Mouse (Mus musculus) small intestine, adult 2 months (tissue): ENCODE data around the gene Mfsd6. TPM values are rescaled to one million over a fixed set of nuclear protein-coding genes. Genes with fewer than 3 reads are reported as not detected.

Source experiments
- H3K27ac ChIP-seq: fragments of 200-500 bp; 2 replicates; pipeline ENCODE4 v1.5.1; 2012; ENCODE audit warnings: low read depth, low read length, control low read depth, inconsistent platforms; ENCODE audit not compliant: insufficient read depth
- H3K27me3 ChIP-seq: fragments of 200-500 bp; 2 replicates; pipeline ENCODE4 v1.6.1; 2012; ENCODE audit warnings: mild to moderate bottlenecking, moderate library complexity, low read length, inconsistent platforms; ENCODE audit not compliant: control insufficient read depth, insufficient read depth
- H3K36me3 ChIP-seq: fragments of 200-500 bp; 2 replicates; pipeline ENCODE4 v1.6.1; 2012; ENCODE audit warnings: mild to moderate bottlenecking, low read length, control low read depth, inconsistent platforms; ENCODE audit not compliant: control insufficient read depth, insufficient read depth
- H3K4me1 ChIP-seq: fragments of 200-500 bp; 2 replicates; pipeline ENCODE4 v1.6.1; 2012; ENCODE audit warnings: low read length, inconsistent platforms, mixed read lengths; ENCODE audit not compliant: control insufficient read depth, insufficient read depth, insufficient read length
- H3K4me3 ChIP-seq: fragments of 200-500 bp; 2 replicates; pipeline ENCODE4 v1.5.1; 2012; ENCODE audit warnings: low read depth, mild to moderate bottlenecking, control low read depth, inconsistent platforms, low read length, moderate library complexity
- CTCF ChIP-seq: fragments of 200-500 bp; IDR thresholded peaks from 2 replicates; pipeline ENCODE4 v1.5.1; 2012; ENCODE audit warnings: low read depth, mild to moderate bottlenecking, control low read depth, inconsistent platforms, low read length, moderate library complexity, mixed read lengths; ENCODE audit not compliant: insufficient replicate concordance, insufficient read length; ENCODE audit errors: extremely low read depth
- POLR2A ChIP-seq: fragments of 200-500 bp; IDR thresholded peaks from 2 replicates; pipeline ENCODE4 v1.6.1; 2012; ENCODE audit warnings: low read depth, mild to moderate bottlenecking, control low read depth, inconsistent platforms, low read length, moderate library complexity
- WGBS: fragments of 180-500 bp; shearing (Covaris S2); methylation state at CpG from one replicate; pipeline ENCODE4 v1.1.7; 2018; 5-methylcytosine and 5-hydroxymethylcytosine counted together
- polyA plus RNA-seq: library from polyadenylated mRNA; depleted of rRNA; stranded (reverse); fragments of >200 nt; gene quantifications from 2 replicates; pipeline ENCODE4 v1.2.3, GENCODE M21; 2012

Mfsd6 gene
- polyA plus RNA-seq, 1 experiment: 18.6 TPM

- 92% methylated on average over 7 of the region's 7 CpGs for WGBS
- H3K36me3 ChIP-seq: peaks cover 29% of the 10 kb centered on the region
- H3K4me3 ChIP-seq: no peak overlapping the region
- no peaks in the 10 kb centered on the region for H3K4me1 ChIP-seq
- H3K27ac ChIP-seq: no peak overlapping the region
- no peak for TF ChIP-seq POLR2A
- no peak for TF ChIP-seq CTCF
- H3K27me3 ChIP-seq: no peaks in the 10 kb centered on the region
Observed at GRCm38 (mm10) chr1:52658160-52658559, 69.1 kb downstream of the Mfsd6 start.

DNA sequence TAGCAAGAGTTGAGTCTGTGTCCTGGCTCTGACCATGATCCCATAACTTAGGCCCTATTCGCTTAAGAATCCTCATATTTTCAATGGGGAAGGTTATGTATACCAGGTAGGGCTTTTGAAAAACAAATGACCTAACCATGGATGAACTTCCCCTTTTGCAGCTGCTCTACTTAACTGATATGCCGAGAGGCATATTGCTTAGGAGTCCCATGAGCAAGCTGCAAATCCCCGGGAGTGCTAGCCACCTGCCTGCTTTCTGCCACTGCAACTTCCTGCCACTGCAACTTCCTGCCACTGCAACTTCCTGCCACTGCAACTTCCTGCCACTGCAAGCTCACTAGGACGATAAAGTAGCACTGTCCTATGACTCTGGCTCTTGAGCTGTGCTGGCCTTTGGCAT, 72.1 kb downstream of the Mfsd6 start:
- TF ChIP-seq CTCF (no peak), POLR2A (no peak)
- no peak overlapping the region for H3K4me3 ChIP-seq
- no peak overlapping the region for H3K27ac ChIP-seq
- H3K36me3 ChIP-seq: peaks cover 20% of the 10 kb centered on the region
- no peaks in the 10 kb centered on the region for H3K4me1 ChIP-seq
- no peaks in the 10 kb centered on the region for H3K27me3 ChIP-seq
- WGBS: 71% methylated on average over 4 of the region's 4 CpGs

DNA sequence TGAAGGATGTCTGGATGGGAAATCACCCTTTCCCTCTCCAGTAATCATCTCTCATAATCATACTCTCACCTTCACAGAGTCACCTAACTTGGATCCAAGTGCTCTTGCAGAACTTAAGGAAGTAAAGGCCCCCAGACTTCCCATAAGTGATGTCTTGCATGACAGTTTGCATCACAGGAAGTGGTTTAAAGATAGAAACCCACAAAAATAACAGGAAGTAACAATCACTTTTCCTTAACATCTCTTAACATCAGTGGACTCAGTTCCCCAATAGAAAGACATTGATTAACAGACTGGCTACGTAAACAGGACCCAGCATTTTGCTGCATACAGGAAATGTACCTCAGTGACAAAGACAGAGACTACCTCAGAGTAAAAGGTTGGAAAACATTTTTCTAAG, 73.9 kb downstream of the Mfsd6 start:
- 93% methylated on average over 1 of the region's 1 CpGs for WGBS
- Histone ChIP-seq H3K4me3 (no peak overlapping the region), H3K27ac (no peak overlapping the region), H3K4me1 (no peaks in the 10 kb centered on the region), H3K27me3 (no peaks in the 10 kb centered on the region), H3K36me3 (peaks cover 16% of the 10 kb centered on the region)
- TF ChIP-seq POLR2A: no peak
- TF ChIP-seq CTCF: no peak

GRCm38 (mm10) chr1:52652601-52653253, 74.5 kb downstream of the Mfsd6 start:
- Histone ChIP-seq H3K27ac (no peak overlapping the region), H3K36me3 (peaks cover 10% of the 10 kb centered on the region), H3K27me3 (no peaks in the 10 kb centered on the region), H3K4me1 (no peaks in the 10 kb centered on the region), H3K4me3 (no peak overlapping the region)
- WGBS: 73% methylated on average over 3 of the region's 3 CpGs
- no peak for TF ChIP-seq POLR2A
- TF ChIP-seq CTCF: no peak

DNA sequence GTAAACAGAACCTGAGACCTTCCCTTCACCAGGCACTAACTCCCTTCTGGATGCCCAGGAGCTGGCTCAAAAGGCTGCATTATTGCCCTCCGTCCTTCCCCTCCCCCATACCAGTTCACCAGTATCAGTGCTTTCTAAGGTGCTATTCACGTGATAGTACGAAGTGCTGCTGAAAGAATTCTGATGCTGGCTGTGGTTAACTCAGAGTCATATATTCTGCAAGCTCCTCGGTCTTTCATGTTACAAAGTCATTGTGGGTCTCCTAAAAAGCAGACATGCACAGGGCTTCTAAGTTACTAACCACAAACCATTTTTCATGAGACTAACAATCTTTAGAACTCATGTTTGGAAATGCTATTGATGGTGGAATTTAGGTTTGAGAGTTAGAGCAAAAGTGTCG, 77.2 kb downstream of the Mfsd6 start:
- Histone ChIP-seq H3K4me3 (no peak overlapping the region), H3K4me1 (no peaks in the 10 kb centered on the region), H3K27ac (no peak overlapping the region), H3K27me3 (no peaks in the 10 kb centered on the region), H3K36me3 (0 out of 2 replicates have a peak, but pooled peaks cover 3% of the 10 kb centered on the region)
- WGBS: 84% methylated on average over 5 of the region's 5 CpGs
- TF ChIP-seq POLR2A: no peak
- no peak for TF ChIP-seq CTCF

DNA sequence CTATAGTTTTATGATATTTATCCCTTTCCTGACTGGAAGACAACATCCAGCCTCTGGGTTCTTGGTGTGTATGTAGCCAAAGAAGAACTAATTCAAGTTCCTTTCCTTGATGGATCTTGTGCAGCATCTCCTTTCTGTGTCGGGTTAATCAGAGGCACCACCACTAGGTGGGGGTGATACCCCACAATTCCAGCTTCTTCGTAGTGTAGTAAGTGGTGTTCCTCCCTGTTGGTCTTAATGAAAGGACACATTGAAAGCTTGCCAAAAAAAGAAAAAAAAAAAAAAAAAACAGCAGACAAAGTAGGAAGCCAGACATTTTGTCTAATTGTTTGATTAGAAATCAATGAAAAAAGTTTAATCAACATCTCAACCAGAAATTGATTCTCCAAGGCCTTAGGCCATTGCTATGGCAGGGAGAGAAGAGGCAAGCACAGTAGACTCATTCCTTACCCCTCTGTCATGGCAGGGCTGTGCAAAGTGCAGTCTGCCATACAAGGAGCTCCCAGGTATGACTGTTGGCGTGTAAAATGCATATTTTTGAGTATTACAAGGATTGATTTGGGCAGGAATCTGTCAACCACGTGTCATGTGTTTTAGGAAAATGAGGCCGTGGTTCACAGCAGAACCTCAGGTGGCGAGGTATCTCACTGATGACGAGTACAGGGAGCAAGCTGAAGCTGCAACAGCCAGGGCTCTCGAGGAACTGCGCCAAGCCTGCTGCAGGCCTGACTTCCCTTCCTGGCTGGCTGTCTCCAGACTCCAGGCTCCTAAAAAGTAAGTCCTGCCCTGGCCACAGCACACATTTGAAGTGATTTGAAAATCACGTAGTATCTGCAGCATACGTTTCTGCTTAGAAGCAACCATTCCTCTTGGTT, 78.9 kb downstream of the Mfsd6 start:
- 0 out of 2 replicates have a peak, but pooled peaks cover 3% of the 10 kb centered on the region for H3K36me3 ChIP-seq
- H3K4me1 ChIP-seq: no peaks in the 10 kb centered on the region
- no peak overlapping the region for H3K4me3 ChIP-seq
- no peaks in the 10 kb centered on the region for H3K27me3 ChIP-seq
- H3K27ac ChIP-seq: no peak overlapping the region
- TF ChIP-seq CTCF: no peak
- TF ChIP-seq POLR2A: no peak
- WGBS: 74% methylated on average over 11 of the region's 11 CpGs

GRCm38 (mm10) chr1:52640736-52641135, 86.5 kb downstream of the Mfsd6 start:
- H3K4me3 ChIP-seq: no peak overlapping the region
- no peaks in the 10 kb centered on the region for H3K4me1 ChIP-seq
- 84% methylated on average over 4 of the region's 4 CpGs for WGBS
- H3K27ac ChIP-seq: no peak overlapping the region
- TF ChIP-seq POLR2A: no peak
- TF ChIP-seq CTCF: no peak
- no peaks in the 10 kb centered on the region for H3K36me3 ChIP-seq
- no peaks in the 10 kb centered on the region for H3K27me3 ChIP-seq
